Mouse (Mus musculus): ENCODE results near the gene Acvrl1. TPM values are rescaled to one million over a fixed set of nuclear protein-coding genes. Genes with fewer than 3 reads are reported as not detected.

Gene Acvrl1
- total RNA-seq, 2 experiments from 2014 or later = 2.3 TPM

DNA sequence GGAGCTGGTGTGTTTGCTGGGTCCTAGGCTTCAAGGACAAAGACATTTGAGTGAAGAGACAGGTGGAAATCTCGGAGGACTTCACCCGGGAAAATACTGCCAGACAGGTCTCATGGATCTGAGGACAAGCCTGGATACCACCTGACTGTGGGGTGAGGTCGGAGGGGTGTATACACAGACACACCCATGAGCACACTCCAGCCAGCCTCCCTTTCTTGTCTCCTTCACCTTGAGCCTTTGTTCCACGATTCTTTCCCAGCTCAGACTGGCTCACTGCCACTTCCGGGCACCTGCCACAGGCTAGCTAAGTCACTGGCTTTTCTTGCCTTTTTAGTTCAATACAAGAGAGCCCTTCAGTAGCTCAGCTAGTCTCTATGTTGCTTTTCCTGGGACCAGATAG lies 36.0 kb downstream of the Acvrl1 start:
- ATAC-seq (replicated peaks; ENCODE audit: low FRiP score, poor library complexity, severe bottlenecking) = no peak

GRCm38 (mm10) chr15:101165658-101166437 lies 37.5 kb downstream of the Acvrl1 start:
- ATAC-seq (replicated peaks; ENCODE audit: low FRiP score, poor library complexity, severe bottlenecking) = no peak

DNA sequence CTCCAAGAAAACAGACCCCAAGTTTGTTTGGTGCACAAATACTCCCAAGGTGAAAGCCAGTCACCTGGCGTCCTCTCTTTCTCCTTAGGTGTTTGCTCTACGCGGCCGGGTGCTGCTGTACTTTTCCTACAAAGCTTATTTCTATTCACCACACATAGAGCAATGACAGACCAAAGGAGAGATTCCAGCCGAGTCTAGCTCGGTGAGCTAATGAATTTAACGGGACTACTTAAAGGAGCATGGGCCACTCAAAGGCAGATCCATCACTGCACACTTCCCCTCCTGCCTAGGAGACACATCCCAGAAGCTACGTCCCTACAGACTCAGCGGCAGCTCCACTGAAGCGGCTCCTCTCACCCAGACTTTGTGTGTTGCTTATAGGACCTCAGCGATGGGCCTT lies 39.2 kb downstream of the Acvrl1 start:
- ATAC-seq (replicated peaks; ENCODE audit: low FRiP score, poor library complexity, severe bottlenecking) = no peak

- ATAC-seq (replicated peaks; ENCODE audit: low FRiP score, poor library complexity, severe bottlenecking) = no peak
Observed at GRCm38 (mm10) chr15:101169910-101170309, 41.6 kb downstream of the Acvrl1 start.

GRCm38 (mm10) chr15:101170413-101170980 lies 42.2 kb downstream of the Acvrl1 start:
- ATAC-seq (replicated peaks; ENCODE audit: low FRiP score, poor library complexity, severe bottlenecking) = no peak

- no peak for ATAC-seq (replicated peaks; ENCODE audit: low FRiP score, poor library complexity, severe bottlenecking)
Observed at GRCm38 (mm10) chr15:101171272-101171671, 43.0 kb downstream of the Acvrl1 start.

- no peak for ATAC-seq (replicated peaks; ENCODE audit: low FRiP score, poor library complexity, severe bottlenecking)
Observed at GRCm38 (mm10) chr15:101172016-101172415, 43.7 kb downstream of the Acvrl1 start.

GRCm38 (mm10) chr15:101173421-101174211 lies 45.3 kb downstream of the Acvrl1 start, which contains the start of gene Acvr1b:
Gene Acvr1b (plus strand): TSS chr15:101174067.
- no peak for ATAC-seq (replicated peaks; ENCODE audit: low FRiP score, poor library complexity, severe bottlenecking)

DNA sequence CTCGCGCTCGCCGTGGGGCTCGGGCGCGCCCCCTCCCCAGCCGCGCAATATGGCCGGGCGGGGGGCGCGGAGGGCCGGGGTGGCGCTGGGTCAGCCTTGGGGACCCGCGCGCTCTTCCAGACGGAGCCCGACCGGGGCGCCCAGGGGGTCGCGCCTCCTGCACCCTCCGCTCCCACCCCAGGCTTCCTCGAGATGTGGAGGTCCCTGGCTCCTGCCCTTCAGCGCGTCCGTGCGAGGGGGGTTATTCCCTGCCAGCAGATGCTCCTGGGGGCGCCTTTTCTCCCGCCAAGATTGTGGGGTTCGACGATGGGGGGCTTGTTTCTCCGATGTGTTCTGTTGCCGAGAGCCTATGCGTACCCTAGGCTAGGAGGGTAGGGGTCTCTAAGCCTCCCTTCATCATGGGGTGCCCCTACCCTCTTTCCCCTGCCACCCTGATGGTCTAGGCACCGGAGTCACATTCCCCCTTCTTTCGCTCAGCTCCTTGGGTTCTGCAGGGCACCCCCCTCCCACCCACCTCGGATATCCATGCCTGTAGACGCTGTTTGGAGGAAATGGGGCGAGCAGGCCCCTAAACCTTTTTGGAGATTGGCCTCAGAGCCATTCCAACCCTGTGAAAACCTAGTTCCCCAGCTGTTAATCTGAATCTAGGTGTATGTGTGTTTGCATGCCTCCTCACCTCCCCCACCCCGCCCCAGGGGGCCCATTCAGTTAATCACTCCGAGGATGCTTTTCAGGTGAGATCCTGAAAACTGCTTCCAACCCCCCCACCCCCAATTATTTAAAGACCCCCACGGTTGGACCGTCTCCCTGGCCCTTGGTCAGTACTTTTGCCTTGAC lies 46.2 kb downstream of the Acvrl1 start:
- ATAC-seq (replicated peaks; ENCODE audit: low FRiP score, poor library complexity, severe bottlenecking) = no peak

GRCm38 (mm10) chr15:101175131-101175460 lies 46.8 kb downstream of the Acvrl1 start:
- no peak for ATAC-seq (replicated peaks; ENCODE audit: low FRiP score, poor library complexity, severe bottlenecking)

DNA sequence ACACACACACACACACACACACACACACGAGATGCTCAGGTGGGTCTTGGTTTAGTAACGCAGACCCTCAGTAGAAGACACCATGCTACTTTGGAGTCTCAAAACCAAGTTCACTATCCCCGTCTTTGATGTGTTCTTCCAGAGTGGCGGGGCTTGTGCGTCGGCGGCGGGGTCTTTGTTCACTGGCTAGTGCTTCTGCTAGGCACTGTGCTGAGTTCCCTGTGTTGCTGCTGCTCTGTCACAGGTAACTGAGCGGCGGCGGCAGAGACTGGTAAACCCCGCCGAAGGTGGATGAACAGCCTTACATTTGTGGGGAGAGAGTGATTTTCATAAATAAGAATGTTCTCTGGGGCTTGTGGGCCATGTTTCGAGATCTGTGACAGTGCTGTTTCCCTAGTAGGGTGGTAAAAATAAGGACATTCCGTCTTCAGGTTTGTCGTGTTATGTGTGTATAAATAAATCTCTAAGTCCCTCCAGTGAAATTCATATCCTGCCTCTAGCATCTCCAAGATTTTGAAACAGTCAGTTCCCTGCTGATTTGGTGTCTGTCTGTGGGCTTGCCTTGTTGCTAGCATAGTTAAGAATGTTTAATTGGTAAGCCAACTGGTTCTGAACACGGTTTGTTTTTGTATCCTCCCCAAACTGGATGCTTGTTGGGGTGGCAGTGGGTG lies 47.4 kb downstream of the Acvrl1 start:
- no peak for ATAC-seq (replicated peaks; ENCODE audit: low FRiP score, poor library complexity, severe bottlenecking)

- no peak for ATAC-seq (replicated peaks; ENCODE audit: low FRiP score, poor library complexity, severe bottlenecking)
Observed at GRCm38 (mm10) chr15:101176284-101176680, 48.0 kb downstream of the Acvrl1 start.

- no peak for ATAC-seq (replicated peaks; ENCODE audit: low FRiP score, poor library complexity, severe bottlenecking)
Observed at GRCm38 (mm10) chr15:101176795-101177691, 48.7 kb downstream of the Acvrl1 start.

DNA sequence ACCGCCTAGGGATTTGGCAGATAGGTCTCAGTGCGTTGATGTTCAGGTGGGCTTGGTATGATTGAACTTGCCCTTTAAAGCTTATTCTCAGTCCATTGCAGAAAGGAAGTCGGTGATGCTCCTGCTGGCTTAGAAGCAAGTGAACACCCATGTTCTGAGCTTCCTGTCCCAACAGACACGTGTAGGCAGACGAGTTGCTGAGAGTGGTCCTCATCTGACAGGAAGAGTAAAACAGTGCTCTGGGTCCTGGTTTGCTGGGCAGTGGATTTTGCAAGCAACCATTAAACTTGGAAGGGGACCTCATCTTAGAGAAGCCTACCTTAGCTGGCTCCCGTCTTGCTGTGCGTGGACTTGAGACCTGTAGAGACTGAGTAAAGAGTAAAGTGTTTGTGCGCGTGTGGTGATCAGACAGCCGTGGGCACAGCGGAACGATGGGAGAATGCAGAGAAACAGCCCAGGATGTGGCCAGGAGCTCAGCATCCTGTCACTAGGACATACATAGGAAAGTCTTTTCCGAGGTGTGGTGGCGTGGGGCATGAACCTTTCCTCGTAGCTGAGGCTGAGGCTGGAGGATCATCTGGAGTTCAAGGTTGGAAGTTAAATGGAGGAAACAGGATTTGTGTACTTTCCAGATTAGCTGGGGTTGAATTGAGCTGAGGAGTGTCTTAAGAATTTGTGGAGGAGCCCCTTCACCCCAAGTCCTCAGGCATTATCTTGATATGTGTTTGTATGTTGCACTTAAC lies 52.2 kb downstream of the Acvrl1 start:
- no peak for ATAC-seq (replicated peaks; ENCODE audit: low FRiP score, poor library complexity, severe bottlenecking)

DNA sequence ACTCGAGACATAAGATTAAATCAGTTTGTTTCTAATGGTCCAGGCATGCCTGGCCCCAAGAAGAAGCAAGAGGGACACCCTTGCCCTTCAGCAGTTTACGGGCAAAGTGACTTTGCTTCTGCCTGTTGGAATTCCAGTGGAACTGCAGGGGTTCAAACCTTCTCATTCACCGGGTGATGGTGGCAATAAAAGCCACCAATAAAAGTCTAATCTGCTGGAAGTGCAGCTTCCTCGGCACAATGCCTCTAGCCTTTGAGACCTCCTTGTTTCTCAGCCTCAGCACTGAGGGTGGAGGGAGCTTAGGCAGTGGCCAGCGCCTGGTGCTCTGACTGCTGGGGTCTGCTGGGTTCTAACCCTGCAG lies 52.8 kb downstream of the Acvrl1 start:
- no peak for ATAC-seq (replicated peaks; ENCODE audit: low FRiP score, poor library complexity, severe bottlenecking)

DNA sequence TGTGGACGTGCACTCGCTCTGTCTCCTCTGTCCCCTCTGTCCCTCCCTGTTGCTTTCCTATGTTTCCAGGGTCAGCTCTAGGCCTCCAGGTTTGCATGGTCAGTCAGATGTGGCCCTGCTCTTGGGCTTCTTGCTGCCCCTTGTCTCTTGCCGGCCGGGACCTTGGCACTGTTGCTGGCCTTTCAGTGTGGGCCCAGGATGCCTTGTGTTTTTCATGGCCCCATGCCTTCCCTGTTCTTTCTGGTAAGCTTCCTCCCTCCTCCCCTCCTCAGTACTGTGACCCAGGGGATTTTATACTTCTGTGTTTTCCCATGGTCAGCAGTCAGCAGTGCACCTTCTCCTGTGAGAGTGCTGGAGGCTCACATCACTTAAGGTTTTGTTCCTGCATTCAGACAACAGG lies 53.2 kb downstream of the Acvrl1 start:
- ATAC-seq (replicated peaks; ENCODE audit: low FRiP score, poor library complexity, severe bottlenecking) = no peak

DNA sequence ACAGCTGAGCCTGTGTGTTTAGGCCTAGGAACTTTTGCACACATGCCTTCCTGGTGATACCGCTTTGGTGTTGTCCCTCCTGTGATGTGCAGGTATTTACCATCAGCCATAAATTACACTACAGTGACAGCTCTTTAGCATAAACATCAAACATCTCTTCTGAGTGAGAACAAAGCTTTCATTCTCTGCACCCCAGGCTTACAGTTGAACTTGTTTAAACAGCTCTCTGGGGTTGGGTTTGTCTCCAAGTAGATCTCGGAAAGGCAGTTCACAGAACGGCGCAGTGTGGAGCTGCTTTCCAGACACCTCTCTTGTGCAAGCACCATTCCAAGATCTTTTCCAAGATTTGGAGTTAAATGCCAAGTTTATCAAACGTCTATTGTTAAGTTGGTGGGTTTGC lies 54.4 kb downstream of the Acvrl1 start:
- no peak for ATAC-seq (replicated peaks; ENCODE audit: low FRiP score, poor library complexity, severe bottlenecking)

DNA sequence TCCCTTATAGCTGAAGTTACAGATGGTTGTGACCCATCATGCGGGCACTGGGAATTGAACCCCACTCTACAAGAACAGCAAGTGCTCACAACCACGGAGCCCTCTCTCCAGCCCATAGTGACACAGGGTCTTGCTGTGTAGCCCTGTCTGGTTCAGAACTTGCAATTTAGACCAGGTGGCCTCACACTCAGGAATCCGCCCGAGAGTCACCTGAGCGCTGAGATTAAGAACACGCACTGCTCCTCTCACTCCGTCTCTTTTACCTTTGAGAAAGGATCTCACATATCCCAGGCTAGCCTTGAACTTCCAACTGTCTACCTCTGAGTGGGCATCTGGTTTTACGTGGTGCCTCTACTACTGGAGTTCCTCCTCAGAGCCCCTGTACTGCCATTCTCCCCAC lies 56.0 kb downstream of the Acvrl1 start:
- no peak for ATAC-seq (replicated peaks; ENCODE audit: low FRiP score, poor library complexity, severe bottlenecking)
